ENCODE assay signal across 8 mouse cellular contexts in the genomic region with DNA sequence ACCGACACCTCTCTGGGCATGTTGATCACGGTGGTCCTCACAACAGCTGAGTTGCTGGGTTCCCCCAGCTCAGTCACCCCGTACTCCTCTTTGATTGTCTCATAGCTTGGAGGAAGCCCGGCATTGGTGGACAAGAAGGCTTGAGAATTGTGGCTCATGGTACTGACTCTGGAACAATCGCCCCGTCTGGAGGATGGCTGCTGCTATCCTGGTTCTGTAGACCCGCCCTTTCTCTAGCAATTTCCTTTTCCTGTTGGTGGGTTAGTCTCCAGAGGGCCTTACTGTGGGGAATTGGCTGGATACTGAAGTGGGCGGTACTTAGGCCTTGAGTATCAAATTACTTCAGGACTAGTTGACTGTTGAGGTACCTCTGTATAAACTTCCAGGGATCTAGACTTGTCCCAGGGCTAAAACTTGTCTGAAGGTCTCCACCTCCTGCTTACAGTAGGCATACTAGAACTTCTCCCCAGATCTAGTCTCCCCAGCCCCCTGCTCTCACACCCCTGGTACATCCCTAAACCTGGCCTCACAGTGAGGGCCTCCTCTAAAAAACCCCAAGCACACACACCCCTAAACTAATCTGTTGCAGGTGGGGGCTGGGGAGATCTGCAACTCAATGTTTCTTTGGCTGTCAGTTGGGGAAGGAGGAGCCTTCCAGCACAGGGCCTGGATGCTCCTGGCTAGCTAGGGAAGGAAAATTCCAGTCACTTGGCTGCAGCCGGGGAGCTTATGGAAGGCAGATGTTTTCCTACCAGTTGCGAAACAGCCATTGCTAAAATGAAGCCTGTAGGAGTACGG. TPM values are rescaled to one million over a fixed set of nuclear protein-coding genes. Genes with fewer than 3 reads are reported as not detected.
DNase-seq lines count a peak whose midpoint lies in the region; ATAC-seq lines count a peak whose summit lies in the region.

A gene (minus strand): TSS at position 180 of the 798 bp plus-strand sequence.
A gene (minus strand): TSS at position 230 of the 798 bp plus-strand sequence.

- H3K27ac ChIP-seq in forebrain, embryonic 11.5 days (ENCODE audit: low read depth, low read length) = 0 out of 2 replicates have a peak within 1 kb of the TSS, but pooled peaks have one; percentile 18
- H3K27ac ChIP-seq in stomach, embryonic 14.5 days (ENCODE audit: low read length) = peak within 1 kb of the TSS; percentile 96

- no peaks in the 10 kb centered on the region for H3K36me3 ChIP-seq in forebrain, embryonic 11.5 days (ENCODE audit: control insufficient read depth, insufficient read depth, low read length)
- no peaks in the 10 kb centered on the region for H3K36me3 ChIP-seq in stomach, embryonic 14.5 days (ENCODE audit: control insufficient read depth, insufficient read depth, low read length)

- peak within 1 kb of the TSS; percentile 50 for H3K4me2 ChIP-seq in forebrain, embryonic 11.5 days (ENCODE audit: low read depth, low read length, severe bottlenecking)
- peak within 1 kb of the TSS; percentile 86 for H3K4me2 ChIP-seq in stomach, embryonic 14.5 days (replicated peaks; ENCODE audit: low read depth, low read length)

- H3K4me1 ChIP-seq in forebrain, embryonic 11.5 days (replicated peaks; ENCODE audit: control insufficient read depth, insufficient read depth, low read length) = 0 out of 2 replicates have a peak, but pooled peaks cover 7% of the 10 kb centered on the region
- peaks cover 46% of the 10 kb centered on the region for H3K4me1 ChIP-seq in stomach, embryonic 14.5 days (ENCODE audit: control insufficient read depth, insufficient read depth, low read length)

- 27% methylated on average over 11 of the region's 11 CpGs for WGBS in forebrain, embryonic 11.5 days
- 6% methylated on average over 11 of the region's 11 CpGs for WGBS in stomach, embryonic 14.5 days

- H3K9ac ChIP-seq in forebrain, embryonic 11.5 days (ENCODE audit: low read length) = peak within 1 kb of the TSS; percentile 47; the same call in 1 of the 2 replicates
- H3K9ac ChIP-seq in stomach, embryonic 14.5 days (replicated peaks; ENCODE audit: low read depth, low read length) = peak within 1 kb of the TSS; percentile 65

- no peaks in the 10 kb centered on the region for H3K9me3 ChIP-seq in forebrain, embryonic 11.5 days (ENCODE audit: control insufficient read depth, low read length)
- H3K9me3 ChIP-seq in stomach, embryonic 14.5 days (ENCODE audit: control insufficient read depth, low read depth, low read length) = no peaks in the 10 kb centered on the region

- H3K27me3 ChIP-seq in forebrain, embryonic 11.5 days (ENCODE audit: control insufficient read depth, insufficient read depth, low read length) = 0 out of 2 replicates have a peak, but pooled peaks cover 2% of the 10 kb centered on the region
- no peaks in the 10 kb centered on the region for H3K27me3 ChIP-seq in stomach, embryonic 14.5 days (ENCODE audit: control insufficient read depth, insufficient read depth, low read length)

- H3K4me3 ChIP-seq in forebrain, embryonic 11.5 days (ENCODE audit: low read depth, low read length) = peak within 1 kb of the TSS; percentile 28
- H3K4me3 ChIP-seq in stomach, embryonic 14.5 days (ENCODE audit: low read depth, low read length) = peak within 1 kb of the TSS; percentile 74

- peak; percentile 40 for DNase-seq in CD4-positive helper T cell, adult 2 months (ENCODE audit: low read depth, low spot score)
- DNase-seq in adrenal gland, adult (ENCODE audit: inconsistent age in 2 of 2, low spot score in 1 of 2) = peak; percentile 88 to 95
- no peak for DNase-seq in forebrain, embryonic 11.5 days (ENCODE audit: low spot score)
- peak; percentile 80 to 88 for DNase-seq in heart, postnatal 14 days
- DNase-seq in kidney, postnatal 36 days = peak; percentile 89 to 94
- peak; percentile 84 to 86 for DNase-seq in lung, postnatal 4 days

- ATAC-seq in forebrain, embryonic 11.5 days (replicated peaks; ENCODE audit: low FRiP score) = peak; percentile 49
- peak; percentile 88 for ATAC-seq in stomach, embryonic 14.5 days (ENCODE audit: insufficient number of reproducible peaks, insufficient read depth, low FRiP score, low read depth)
- no peak for ATAC-seq in activated CD4-positive, CD25-positive, alpha-beta regulatory T cell, adult 4 months

- intact Hi-C loops in heart, postnatal 14 days (cut with DNase I) = loop anchor here (2.0 to 5.0 kb wide), 2 partner anchors 15 to 49 kb away; a partner anchor contains a TSS

RNA-seq across cellular contexts. Expression of the first gene that starts in this region (rescaled TPM):
- not detected in 2 replicates for polyA plus RNA-seq in forebrain, embryonic 11.5 days (2014; fragmentation: Nextera tagmentation; extraction: Ambion mirVana)
- not detected for total RNA-seq in heart, postnatal 14 days (2021)
- not detected in 2 replicates for polyA plus RNA-seq in stomach, embryonic 14.5 days (2014; fragmentation: Nextera tagmentation; extraction: Ambion mirVana)
- polyA plus RNA-seq in activated CD4-positive, CD25-positive, alpha-beta regulatory T cell, adult 4 months (2017; shearing (Covaris generic)) = not detected

RNA-seq across cellular contexts. Expression of the second gene that starts in this region (rescaled TPM):
- polyA plus RNA-seq in forebrain, embryonic 11.5 days (2014; fragmentation: Nextera tagmentation; extraction: Ambion mirVana) = 225 and 231 TPM in 2 replicates
- total RNA-seq in heart, postnatal 14 days (2021) = 100 to 1,000 TPM; 130 TPM
- 1,395 and 1,501 TPM in 2 replicates for polyA plus RNA-seq in stomach, embryonic 14.5 days (2014; fragmentation: Nextera tagmentation; extraction: Ambion mirVana)
- polyA plus RNA-seq in activated CD4-positive, CD25-positive, alpha-beta regulatory T cell, adult 4 months (2017; shearing (Covaris generic)) = 100 to 1,000 TPM in 1 of 2 experiments, 10 to 100 TPM in 1; 94.1 to 101 TPM
